Mouse (Mus musculus) spleen, adult 2 months (tissue): ENCODE measurements around the gene Gm45521.

ENCODE experiments used
- CTCF ChIP-seq: fragments of 200-500 bp; IDR thresholded peaks from 2 replicates; pipeline ENCODE4 v1.5.1; 2011; ENCODE audit warnings: mild to moderate bottlenecking, inconsistent platforms; ENCODE audit not compliant: insufficient read depth, insufficient read length, insufficient replicate concordance; ENCODE audit errors: extremely low read depth
- POLR2A ChIP-seq: fragments of 200-500 bp; IDR thresholded peaks from 2 replicates; pipeline ENCODE4 v1.6.1; 2011; ENCODE audit warnings: low read depth, low read length, inconsistent platforms

DNA sequence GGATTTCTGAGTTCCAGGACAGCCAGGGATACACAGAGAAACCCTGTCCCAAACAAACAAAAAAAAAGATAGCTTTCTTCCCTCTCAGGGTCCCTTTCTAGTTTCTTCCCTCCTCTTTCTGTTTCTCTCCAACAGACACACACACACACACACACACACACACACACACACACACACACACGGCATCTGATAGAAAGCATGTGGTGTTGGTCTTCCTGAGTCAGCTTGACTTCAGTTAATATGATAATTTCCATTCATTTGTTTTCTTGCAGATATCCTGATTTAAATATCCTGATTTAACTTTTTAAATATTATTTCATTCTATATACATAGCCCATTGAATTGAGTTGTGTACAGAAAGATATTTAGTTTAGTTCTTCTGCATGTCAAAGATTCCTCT lies 28.7 kb upstream of the Gm45521 start:
- TF ChIP-seq POLR2A, result no peak
- TF ChIP-seq CTCF, result no peak
